Mouse (Mus musculus) spleen, postnatal 0 days (tissue): ENCODE results near the gene Clec4g. TPM values are rescaled to one million over a fixed set of nuclear protein-coding genes. Genes with fewer than 3 reads are reported as not detected.

Experiments
- polyA plus RNA-seq: library from polyadenylated mRNA; unstranded; fragments of >200 nt; fragmentation: Nextera tagmentation; extraction: Ambion mirVana; gene quantifications from 2 replicates; pipeline ENCODE4 v1.2.1, GENCODE M21; 2015

Gene Clec4g
- 0.13 and 0.16 TPM in 2 replicates for polyA plus RNA-seq

GRCm38 (mm10) chr8:3720551-3720950 is at the start of gene Clec4g:
TSS of gene Clec4g (minus strand) at chr8:3720651.

GRCm38 (mm10) chr8:3748761-3749160 is 28.3 kb upstream of the Clec4g start, which contains the start of gene Cd209a:
TSS of gene Cd209a (minus strand) at chr8:3748984.

GRCm38 (mm10) chr8:3694121-3694520 is 26.3 kb downstream of the Clec4g start, which contains the start of gene Fcer2a:
TSS of gene Fcer2a (minus strand) at chr8:3694175.

GRCm38 (mm10) chr8:3676131-3676992 is 44.1 kb downstream of the Clec4g start, which contains the start of gene Trappc5:
TSS of gene Trappc5 (plus strand) at chr8:3676299.

GRCm38 (mm10) chr8:3671980-3672491 is 48.4 kb downstream of the Clec4g start, which contains the start of gene Fcor:
TSS of gene Fcor (minus strand) at chr8:3672362.

GRCm38 (mm10) chr8:3665507-3665906 is 54.9 kb downstream of the Clec4g start, which contains the start of gene Mcemp1:
TSS of gene Mcemp1 (plus strand) at chr8:3665754.

Other genes starting within 250 kb of the Clec4g start
- gene Tex45, start 249.8 kb downstream of the Clec4g start, polyA plus RNA-seq, result not detected in 2 replicates
- gene Zfp358, start 227.5 kb downstream of the Clec4g start, polyA plus RNA-seq, result 7.5 and 9.9 TPM in 2 replicates
- gene Mcoln1, start 220.2 kb downstream of the Clec4g start, polyA plus RNA-seq, result 21.6 and 26.6 TPM in 2 replicates
- 11.6 and 13.9 TPM in 2 replicates for gene Pnpla6, start 205.3 kb downstream of the Clec4g start, polyA plus RNA-seq
- 0.13 TPM in 1 of 2 replicates, not detected in the other for gene C330021F23Rik, start 152.7 kb downstream of the Clec4g start, polyA plus RNA-seq
- 1.1 and 1.3 TPM in 2 replicates for gene Camsap3, start 133.4 kb downstream of the Clec4g start, polyA plus RNA-seq
- 31.8 and 33.8 TPM in 2 replicates for gene Xab2, start 99.3 kb downstream of the Clec4g start, polyA plus RNA-seq
- 124 TPM in 2 replicates for gene Pet100, start 99.1 kb downstream of the Clec4g start, polyA plus RNA-seq
- gene Pcp2, start 95.1 kb downstream of the Clec4g start, polyA plus RNA-seq, result 0.21 and 0.26 TPM in 2 replicates
- gene Stxbp2, start 89.7 kb downstream of the Clec4g start, polyA plus RNA-seq, result 67.6 and 74.2 TPM in 2 replicates
- gene Retn, start 64.9 kb downstream of the Clec4g start, polyA plus RNA-seq, result 0.51 and 0.76 TPM in 2 replicates
- gene Mcemp1, start 54.9 kb downstream of the Clec4g start, polyA plus RNA-seq, result 35.9 and 48.3 TPM in 2 replicates
- gene Fcor, start 48.3 kb downstream of the Clec4g start, polyA plus RNA-seq, result 5.9 and 7.1 TPM in 2 replicates
- 17.6 and 19.0 TPM in 2 replicates for gene Trappc5, start 44.4 kb downstream of the Clec4g start, polyA plus RNA-seq
- 0.18 and 0.27 TPM in 2 replicates for gene Fcer2a, start 26.5 kb downstream of the Clec4g start, polyA plus RNA-seq
- 0.14 and 0.36 TPM in 2 replicates for gene Cd209a, start 28.3 kb upstream of the Clec4g start, polyA plus RNA-seq
- gene Cd209e, start 133.7 kb upstream of the Clec4g start, polyA plus RNA-seq, result not detected in 2 replicates
- gene Cd209d, start 157.9 kb upstream of the Clec4g start, polyA plus RNA-seq, result 0.15 TPM in 1 of 2 replicates, not detected in the other
- gene Cd209b, start 206.2 kb upstream of the Clec4g start, polyA plus RNA-seq, result not detected in 2 replicates
- gene Cd209c, start 234.1 kb upstream of the Clec4g start, polyA plus RNA-seq, result 0.20 and 0.29 TPM in 2 replicates